Mouse (Mus musculus): Measurements from ENCODE around the gene Fut2.
A peak's percentile ranks its signal among the peaks of the same experiment; 100 is the strongest.
"Not testable (repeated sequence)": the region's sequence is repeated elsewhere in the genome, so short reads cannot be mapped to it uniquely, and the experiment has no call there.

Fut2 gene

DNA sequence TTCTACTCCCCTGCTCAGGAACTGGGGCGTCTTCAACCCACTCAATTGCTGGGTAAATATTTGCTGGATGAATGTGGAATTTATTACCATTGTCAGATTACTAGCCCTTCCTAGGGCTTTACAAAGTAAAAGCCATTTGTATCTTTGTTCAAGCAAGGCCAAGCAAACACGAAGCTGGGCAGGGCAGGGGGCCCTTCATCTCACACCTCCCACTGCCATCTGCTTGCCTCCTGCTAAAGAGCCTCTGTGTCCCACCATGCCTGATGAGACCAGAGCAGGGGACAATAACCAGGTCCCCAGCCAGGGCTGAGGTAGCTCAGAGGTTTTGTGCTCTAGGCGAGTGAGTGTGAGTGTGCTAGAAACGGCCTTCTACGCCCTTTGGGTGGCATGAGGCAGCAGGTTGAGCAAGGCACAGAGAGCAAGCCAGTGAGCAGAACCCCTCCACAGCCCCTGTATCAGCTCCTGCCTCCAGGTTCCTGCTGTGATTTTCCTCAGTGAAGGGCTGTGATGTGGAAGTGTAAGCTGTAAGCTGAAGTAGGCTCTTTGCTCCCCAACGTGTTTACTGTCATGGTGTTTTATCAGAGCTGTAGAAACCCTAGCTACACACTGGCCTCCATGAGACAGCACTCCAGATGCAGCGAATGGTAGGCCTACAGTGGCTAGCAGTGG is 11.6 kb upstream of the Fut2 start:
- no peak for DNase-seq (ENCODE audit: low read depth, low spot score)

DNA sequence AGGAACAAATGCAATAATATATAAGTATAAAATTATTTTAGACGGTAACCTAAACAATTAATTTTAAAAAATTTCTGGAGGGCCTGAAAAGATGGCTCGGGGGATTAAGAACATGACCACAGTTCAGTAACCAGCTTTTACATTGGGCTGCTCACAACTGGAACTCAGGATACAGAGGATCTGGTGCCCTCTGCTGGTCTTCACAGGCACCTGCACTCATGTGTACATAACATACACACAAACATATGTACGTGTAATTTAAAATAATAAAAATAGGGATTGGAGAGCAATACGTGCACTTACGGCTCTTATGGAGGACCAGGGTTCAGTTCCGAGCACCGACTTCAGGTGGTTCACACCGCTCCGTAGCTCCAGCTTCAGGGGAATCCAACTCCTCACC is 2.7 kb upstream of the Fut2 start:
- no peak for DNase-seq (ENCODE audit: low read depth, low spot score)

DNA sequence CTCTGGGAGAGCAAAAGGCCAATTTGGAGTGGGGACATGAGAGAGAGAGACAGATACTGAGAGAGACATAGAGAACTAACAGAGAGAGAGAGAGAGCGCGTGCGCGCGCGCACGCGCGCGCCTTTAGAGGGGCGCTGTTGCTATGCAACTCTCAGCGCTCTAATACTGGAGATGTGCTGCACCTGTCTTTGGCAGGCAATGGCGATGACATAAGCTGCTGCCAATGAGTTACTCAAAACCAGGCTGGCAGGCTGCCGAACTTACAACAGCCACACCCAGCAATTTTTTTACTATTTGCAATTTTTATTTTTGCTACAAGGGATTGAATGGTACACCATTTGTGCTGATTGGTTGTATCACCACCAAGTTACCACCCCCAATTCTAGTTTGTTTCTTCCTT is 1.6 kb upstream of the Fut2 start:
- no peak for DNase-seq (ENCODE audit: low read depth, low spot score)

DNA sequence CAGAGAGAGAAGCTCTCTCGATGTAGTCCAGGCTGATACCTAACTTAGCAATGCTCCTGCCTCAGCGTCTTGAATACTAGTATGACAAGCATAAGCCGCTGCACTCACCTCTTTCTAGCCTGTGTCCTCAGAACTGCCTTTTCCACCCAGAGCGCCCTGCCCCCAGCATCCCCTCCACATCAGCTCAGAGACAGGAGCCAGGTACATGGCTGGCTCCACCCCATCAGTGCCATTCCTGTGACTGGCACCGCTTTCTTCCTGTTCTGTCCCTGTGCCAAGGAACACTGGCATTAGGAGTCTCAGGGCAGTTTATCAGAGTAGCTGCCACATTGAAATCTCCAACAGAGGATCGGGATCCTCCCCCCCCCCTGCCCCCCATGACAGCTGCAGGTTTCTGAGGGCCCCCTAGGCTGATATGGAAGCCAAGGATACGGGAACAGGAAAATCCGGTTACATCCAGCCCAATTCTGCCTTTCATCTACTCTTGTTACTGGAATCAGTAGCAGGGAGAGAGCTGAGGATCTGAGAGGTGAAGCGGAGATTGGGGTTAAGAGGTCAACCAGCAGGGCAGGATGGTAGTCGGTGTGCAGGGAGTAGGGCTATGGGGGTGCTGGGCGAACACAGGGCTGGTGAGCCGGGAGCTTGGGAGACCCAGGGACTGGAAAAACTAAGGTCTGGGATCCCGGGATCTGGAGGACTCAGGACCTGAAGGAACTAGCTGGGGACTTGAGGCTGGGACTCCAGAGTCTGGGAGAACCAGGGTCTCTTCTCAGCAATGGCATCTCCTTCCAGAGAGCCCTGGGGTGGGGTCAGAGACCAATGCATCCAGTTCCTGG is 673 bp downstream of the Fut2 start:
- DNase-seq (ENCODE audit: low read depth, low spot score) = no peak

DNA sequence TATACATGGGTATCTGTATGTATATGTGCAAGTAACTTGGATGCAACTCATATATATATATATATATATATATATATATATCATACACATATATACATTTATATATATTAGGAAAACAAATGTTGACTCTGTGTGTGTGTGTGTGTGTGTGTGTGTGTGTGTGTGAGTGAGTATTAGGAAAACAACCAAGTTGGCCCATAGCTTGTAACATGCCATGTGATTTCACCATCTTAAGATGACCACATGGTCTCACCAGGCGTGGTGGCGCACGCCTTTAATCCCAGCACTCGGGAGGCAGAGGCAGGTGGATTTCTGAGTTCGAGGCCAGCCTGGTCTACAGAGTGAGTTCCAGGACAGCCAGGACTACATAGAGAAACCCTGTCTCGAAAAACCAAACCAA is 4.5 kb downstream of the Fut2 start:
- not testable (repeated sequence) for DNase-seq (ENCODE audit: low read depth, low spot score)

DNA sequence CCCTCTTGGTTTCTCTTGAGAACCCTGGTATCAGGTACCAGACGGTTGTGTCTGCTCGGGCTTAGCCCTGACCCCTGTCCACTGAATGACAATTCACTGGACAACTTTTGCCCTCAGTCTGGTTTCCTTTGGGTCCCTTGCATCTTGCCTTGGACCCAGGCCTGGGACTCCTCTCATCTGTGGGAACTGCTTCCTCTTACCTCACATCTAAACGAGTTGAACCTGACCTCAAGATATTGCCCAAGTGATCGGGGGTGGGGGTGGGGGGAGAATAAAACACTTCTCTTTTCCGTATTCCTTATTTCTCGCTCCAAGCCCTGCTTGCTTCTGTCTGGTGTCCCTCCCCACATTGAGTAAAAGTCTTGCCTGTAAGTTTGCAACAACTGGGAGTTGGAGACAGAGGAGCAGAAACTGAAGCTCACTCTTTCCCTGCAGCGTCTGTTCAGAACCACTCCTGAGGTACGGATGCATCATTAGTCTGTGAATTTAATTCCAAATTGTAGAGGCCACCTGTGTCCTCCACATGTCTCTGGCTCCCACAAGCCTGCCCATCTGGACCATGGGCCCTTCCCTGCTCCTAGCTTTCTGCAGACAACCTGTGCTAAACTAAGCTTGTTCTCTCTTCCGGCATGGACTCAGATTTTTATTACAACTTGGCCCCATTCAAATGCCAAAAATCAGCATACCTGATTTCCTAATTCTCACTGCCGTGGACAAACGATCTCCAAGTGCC is 5.3 kb downstream of the Fut2 start:
- DNase-seq (ENCODE audit: low read depth, low spot score) = no peak

DNA sequence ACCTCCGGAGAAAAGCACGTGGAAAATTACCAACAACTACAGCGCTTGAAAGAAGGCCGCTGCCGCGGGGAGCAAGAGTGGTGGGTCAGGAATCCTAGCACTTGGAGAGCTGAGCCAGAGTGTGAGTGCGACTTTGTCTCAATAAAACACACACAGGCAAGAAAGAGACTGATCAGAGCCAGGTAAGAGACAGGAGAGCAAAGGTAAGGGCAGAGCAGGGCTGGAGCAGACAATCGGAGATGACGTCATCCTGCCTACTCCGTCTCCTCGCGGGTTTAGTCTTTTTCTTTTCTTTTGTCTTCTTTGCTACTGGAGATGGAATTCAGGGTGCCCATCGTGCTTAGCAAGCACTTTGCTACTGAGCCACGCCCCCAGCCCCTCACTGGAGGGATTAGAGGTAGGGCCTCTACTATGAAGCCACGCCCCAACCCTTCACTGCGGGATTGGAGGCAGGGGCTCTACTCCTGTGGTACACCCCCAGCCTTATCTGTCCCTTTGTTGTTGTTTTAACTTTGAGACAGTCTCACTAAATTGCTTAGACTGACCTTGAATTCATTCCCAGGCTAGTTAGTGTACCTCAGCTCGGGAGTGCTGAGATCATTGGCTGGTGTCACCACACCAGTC is 11.7 kb downstream of the Fut2 start:
- no peak for DNase-seq (ENCODE audit: low read depth, low spot score)

DNA sequence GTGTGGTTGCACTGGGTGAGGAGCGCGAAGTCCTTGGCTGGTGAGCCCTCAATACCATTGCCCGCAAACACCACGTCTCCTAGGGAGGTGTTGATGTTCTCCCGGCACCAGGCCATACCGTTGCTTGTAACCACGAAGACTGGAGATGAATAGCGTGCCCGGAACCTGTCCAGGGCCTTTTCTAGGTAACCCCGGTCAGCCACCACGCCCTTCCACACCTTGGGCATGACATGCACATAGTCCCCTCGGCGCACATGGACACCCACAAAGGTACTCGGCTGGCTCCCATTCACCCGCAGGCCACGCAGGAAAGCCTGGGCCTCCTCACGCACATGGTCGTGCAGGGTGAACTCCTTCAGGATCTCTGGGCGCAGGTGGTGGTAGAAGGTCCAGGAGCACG is 15.7 kb downstream of the Fut2 start:
- DNase-seq (ENCODE audit: low read depth, low spot score) = not testable (repeated sequence)

DNA sequence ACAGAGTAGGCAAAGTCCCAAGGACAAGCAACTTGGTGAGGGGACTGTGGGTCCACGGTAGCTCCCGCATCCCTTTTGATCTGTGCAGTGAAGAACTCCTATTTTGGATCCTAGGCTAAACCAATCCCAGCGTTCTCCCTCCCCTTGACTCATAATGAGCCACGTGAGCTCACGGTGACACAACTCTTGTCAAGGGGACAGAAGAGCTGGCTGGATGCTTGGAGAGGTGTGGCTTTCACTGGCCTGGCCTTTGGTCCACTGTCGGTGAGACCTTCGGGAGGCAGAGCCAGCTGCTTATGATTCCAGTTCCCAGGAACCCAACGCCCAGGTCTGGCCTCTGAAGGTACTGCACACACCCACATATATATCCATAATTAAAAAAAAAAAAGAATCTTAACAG is 16.8 kb downstream of the Fut2 start:
- no peak for DNase-seq (ENCODE audit: low read depth, low spot score)

DNA sequence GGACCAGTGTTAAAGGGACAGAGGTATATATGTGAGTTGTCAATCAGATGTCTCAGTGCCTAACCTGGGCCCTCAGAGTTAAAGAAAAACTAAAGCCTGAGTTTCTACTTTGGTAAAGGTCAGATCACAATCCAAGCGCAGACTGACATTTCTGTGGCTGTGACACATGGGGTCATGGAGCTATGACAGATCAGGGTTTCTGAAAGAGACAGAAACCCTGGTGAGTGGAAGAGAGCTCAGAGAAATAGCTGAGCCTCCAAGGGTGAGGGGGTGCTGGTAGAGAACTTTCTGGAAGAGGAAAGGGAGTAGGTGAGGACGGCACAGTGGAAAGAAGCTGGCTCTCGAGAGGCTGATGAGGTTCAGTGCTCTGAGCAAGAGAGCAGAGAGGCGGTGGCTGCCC is 19.5 kb downstream of the Fut2 start:
- no peak for DNase-seq (ENCODE audit: low read depth, low spot score)

DNA sequence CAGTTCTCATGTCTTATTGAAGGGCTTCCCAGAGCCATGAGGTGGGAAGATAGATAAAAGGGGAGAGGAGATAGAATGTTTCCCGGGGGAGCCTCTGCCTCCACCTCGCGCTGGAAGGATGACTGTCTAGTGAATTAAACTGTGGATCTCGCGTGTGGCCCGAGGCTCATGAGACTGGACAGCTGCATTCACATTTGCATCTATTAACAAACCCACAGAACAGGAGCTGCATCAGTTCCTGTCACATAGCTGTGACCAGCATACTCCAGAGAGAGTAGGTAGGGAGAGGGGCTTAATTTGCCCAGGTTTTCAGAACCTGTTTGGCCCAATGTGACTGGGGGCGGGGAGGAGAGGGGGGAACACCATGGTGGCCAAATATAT is 20.6 kb downstream of the Fut2 start:
- no peak for DNase-seq (ENCODE audit: low read depth, low spot score)

DNA sequence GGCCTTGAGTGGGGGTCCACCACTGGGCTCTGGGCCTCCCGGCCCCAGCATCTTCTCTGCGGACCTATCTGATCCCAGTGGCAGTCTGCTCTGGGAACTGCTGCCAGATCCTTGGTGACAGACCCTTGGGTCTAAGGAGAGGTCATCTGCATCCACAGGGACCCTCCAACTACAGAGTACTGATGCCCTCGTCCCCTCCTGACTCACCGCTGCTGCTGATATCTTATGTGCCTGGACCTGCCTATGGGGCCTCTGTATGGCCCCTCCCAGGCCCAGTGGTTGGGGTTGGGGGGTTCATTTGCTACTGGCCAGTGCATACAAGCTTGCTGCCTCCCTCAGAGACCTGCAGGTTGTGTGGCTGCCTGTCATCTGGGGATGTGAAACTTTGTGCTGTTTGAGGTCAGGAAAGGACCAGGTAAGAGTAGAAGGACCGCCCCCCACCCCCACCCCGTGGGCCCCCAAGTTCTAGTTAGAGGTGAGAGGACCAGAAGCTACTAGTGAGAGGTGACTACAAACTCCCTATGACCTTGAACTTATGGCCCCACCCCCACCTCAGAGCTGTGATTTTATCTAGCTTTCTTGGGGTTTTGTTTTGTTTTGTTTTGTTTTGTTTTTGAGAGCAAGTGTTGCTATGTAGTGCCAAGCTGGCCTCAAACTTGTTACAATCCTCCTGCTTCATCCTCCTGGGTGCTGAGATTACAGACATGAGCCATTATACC is 21.2 kb downstream of the Fut2 start:
- DNase-seq (ENCODE audit: low read depth, low spot score) = no peak

DNA sequence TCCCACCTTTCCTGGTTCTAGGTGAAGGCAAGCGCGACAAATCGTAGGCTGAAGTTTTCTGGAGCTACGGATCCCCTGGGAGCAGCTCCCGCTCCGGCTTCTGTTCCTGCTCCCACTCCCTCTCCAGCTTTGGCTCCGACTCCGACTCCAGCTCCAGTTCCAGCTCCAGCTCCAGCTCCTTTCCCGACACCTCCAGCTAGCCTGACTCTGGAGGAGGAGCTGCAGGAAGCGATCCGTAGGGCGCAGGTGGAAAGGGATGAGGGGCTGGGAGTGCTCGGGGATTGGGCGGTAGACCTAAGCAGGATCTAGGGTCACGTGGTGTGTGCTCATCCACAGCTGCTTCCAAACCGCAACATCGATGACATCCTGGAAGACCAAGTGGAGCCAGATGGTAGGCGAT is 22.0 kb downstream of the Fut2 start:
- DNase-seq (ENCODE audit: low read depth, low spot score) = no peak

DNA sequence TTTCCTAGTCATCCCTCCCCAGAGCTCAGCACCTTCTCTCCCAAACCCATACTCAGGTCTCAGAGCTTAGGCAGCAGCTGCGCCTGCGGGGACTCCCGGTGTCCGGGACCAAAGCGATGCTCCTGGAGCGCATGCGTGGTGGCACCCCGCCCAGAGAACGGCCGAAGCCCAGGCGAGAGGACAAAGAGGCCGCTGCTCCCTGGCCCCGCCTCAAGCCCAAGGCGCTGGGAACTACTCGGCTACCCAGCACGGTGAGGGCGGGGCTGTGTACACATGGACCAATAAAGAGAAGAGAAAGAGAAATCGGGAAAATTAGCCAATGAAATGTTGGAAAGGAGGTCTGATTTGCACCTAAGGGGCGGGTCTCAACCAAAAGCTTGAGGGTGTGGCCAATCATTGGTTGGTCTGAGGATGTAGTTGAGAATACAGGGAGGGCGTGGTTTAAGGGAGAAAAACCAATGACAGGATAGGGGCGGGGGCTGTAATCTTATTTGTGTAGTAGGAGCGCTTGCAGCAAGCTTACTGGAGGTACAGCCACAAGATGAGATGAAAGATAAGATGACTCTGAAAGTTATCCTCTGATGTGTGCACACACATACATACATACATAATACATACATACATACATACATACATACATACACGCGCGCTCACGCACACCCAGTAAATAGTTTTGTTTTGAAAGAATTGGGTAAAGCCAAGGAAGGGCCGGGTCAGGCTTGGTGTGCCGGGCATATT is 22.6 kb downstream of the Fut2 start:
- DNase-seq (ENCODE audit: low read depth, low spot score) = peak; percentile 96

DNA sequence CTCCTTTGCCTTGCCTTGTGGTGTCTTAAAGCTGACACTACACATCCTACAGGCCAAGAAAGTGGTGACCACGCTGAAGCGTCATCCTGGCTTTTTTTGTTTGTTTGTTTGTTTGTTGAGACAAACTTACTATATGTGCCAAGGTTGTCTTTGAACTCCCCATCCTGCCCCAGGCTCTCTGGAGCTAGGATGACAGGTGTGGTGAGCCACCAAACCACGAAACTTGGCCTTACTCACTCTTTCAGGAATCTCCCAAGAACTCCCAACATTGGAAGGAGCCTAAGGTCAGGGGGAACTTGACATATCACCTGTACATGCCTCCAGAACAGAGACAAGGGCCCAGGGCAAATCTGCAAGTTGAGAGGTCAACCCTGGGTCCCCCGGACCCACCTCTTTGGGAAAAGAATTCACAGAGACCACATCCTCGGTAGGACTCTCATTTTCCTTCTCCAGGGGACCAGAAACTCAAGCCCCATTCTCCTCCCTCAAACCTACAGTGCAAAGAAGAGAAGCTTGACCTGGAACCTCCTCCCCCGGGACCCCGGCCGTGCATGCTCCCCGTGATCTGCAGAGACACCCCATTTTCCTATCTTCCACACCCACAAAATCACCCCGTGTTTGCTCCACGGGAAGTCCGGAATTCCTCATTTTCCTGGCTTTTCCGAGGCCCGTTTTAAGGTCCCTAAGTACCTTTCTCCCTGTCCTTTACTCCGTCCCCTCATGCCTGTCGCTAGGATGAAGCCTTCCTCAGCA is 23.5 kb downstream of the Fut2 start:
- DNase-seq (ENCODE audit: low read depth, low spot score) = no peak

DNA sequence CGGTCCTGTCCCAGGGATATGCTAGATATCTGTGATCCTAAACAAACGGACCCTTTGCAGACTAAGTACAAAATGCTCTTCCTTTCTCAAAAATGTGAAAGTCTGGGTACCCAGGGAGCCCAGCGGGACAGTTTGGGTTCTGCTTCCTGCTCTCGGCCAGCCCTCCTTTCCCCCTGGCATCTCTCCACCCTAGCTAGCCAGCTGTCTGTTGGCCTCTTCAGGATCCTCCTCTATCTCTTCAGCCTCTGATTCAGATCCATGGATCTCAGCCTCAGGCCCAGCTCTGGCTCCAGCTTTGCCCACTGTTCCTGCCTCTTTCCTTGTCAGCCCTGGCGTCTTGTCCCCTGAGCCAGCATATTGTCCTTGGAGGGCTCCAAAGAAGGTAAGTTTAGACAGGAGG is 24.1 kb downstream of the Fut2 start:
- no peak for DNase-seq (ENCODE audit: low read depth, low spot score)

DNA sequence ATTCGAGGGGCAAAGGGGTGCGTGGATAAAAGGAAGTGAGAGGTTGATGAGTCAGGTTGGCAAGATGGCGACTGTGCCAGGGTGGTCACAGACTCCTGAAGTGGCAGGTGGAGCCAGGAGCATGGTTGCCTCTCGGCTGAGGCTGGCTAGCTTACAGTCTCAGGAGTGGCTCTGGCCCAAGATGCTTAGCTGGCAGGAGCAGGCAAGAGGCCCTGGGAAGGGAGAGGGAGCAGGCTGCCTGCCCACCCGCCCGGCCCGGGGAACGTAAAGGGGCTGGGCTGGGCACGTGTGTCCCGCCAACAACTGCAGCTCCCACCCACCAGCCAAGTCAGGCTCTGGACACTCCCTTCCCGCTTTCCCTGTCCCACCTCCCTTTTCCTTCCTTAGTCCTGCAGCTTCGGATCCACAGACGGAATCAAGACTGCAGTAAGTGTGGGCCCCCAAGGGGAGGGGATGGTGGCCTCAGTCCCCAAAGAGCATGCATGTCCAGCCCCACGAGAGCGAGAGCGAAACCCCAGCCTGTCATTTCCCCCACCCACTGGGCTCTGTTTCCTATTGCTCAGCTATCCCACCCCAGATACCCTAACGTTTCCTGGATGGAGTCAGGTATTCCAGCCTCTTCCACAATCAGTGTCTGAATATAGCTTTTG is 24.7 kb downstream of the Fut2 start:
- no peak for DNase-seq (ENCODE audit: low read depth, low spot score)

DNA sequence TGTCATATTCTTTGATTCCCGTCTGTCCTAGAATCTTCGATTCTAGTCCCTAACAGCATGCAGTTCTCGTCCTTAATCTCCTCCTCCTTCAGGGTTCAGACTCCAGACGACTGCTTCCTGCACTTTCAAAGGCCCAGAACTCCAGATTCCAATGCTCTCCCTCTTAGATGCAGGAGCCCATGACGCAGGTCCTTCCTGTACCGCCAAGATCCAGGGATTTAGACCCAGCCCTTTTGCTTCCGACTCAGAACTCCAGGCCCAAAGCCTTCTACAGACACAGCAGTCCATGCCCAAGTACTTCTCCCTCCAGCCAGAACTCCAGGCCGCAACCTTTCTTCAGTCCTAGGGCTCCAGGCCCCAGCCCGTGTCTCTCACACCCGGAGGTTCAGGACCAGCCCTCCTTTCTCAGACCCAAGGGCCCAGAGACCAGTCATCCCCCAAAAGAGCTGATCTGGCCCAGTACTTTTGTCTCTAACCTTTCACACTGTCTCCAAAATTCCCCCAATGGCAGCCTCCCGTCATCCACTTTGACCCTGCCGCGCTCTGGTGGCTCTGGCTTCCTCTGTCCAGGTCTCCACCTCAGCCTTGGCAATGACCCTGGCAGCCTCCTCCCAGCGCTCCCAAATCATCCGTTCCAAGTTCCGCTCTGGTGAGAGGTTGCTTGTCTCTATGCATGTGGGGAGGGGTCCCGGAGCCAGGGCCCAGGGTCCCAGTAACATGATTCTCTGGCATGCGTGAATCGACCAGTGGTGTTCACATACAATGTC is 25.8 kb downstream of the Fut2 start:
- DNase-seq (ENCODE audit: low read depth, low spot score) = no peak

DNA sequence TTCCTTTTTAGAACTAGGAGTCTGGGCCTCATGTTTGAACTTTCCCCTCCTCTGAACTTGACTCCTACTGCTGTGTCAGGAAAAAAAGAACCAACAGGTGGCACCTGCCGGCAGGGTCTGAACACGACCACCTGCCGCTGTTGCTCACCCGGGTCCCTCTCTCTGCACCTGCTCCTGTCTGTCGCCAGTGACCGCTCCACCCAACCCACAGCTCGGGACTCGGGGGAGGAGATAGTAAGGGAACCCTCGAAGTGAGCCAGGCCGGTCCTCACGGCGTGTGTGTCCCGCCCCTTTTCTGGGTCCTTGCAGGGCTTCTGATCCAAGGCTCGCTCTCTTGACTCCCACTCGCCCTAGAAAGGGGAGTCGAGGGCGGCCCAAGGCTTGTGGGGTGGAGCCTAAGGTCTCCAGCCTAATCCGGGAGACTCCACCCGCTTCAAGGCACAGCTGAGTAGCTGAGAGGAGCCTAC is 26.6 kb downstream of the Fut2 start, which contains the start of gene Mamstr:
Mamstr (plus strand) TSS at position 417 of the 467 bp plus-strand sequence.
- no peak for DNase-seq (ENCODE audit: low read depth, low spot score)
